22 mouse cellular contexts compared by ENCODE assay signal in the genomic region with DNA sequence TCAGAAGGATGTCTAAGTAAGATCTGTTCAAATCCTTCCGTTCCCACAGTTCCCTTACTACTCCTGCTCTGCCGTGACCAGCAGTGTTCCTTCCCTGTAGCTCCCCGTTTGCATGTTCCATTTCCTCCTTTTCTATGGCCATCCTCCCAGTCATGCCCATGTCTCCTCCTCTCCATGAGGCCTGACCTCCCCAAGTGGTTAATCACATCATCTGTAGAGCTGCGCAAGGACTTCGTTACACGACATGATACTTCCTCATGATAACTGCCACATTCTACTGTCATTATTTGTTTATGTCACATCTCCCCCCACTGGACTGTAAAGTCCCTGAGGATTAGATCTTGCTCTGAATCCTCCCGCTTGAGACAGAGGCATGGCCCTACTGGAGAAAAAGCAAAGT.
A peak's percentile ranks its signal among the peaks of the same experiment; 100 is the strongest.
DNase-seq lines count a peak whose midpoint lies in the region; ATAC-seq lines count a peak whose summit lies in the region.
"Had no signal": no experiment of that assay in that cellular context is flagged by ENCODE, and none has a peak within 500 bp of the region (broad histone marks: within the 10 kb centered on the region; RNA-seq: fewer than 3 reads in every experiment).

No protein-coding gene starts in this region.

- WGBS in lung, embryonic 16.5 days = 65% methylated on average over 7 of the region's 7 CpGs

- no peak overlapping the region for H3K4me3 ChIP-seq in lung, embryonic 16.5 days (ENCODE audit: low read length)
- H3K4me3 ChIP-seq: embryonic facial prominence, embryonic 12.5 days; forebrain, embryonic 12.5 days; heart, embryonic 10.5 days; hindbrain, embryonic 12.5 days had no signal

- H3K9ac ChIP-seq in lung, embryonic 16.5 days (ENCODE audit: low read length) = no peak overlapping the region
- H3K9ac ChIP-seq: embryonic facial prominence, embryonic 12.5 days; forebrain, embryonic 12.5 days; hindbrain, embryonic 12.5 days had no signal

- H3K9me3 ChIP-seq in lung, embryonic 16.5 days (ENCODE audit: control insufficient read depth, low read length) = no peaks in the 10 kb centered on the region
- H3K9me3 ChIP-seq: embryonic facial prominence, embryonic 12.5 days; forebrain, embryonic 12.5 days; G1E; heart, embryonic 10.5 days; hindbrain, embryonic 12.5 days had no signal

- no peaks in the 10 kb centered on the region for H3K36me3 ChIP-seq in lung, embryonic 16.5 days (ENCODE audit: control insufficient read depth, insufficient read depth, low read length)
- H3K36me3 ChIP-seq: embryonic facial prominence, embryonic 12.5 days; forebrain, embryonic 12.5 days; G1E; heart, embryonic 10.5 days; hindbrain, embryonic 12.5 days had no signal

- no peak overlapping the region for H3K4me2 ChIP-seq in lung, embryonic 16.5 days (ENCODE audit: low read depth, low read length)
- H3K4me2 ChIP-seq: embryonic facial prominence, embryonic 12.5 days; forebrain, embryonic 12.5 days; hindbrain, embryonic 12.5 days had no signal

- no peaks in the 10 kb centered on the region for H3K4me1 ChIP-seq in lung, embryonic 16.5 days (replicated peaks; ENCODE audit: control insufficient read depth, insufficient read depth, low read length)
- H3K4me1 ChIP-seq: embryonic facial prominence, embryonic 12.5 days; hindbrain, embryonic 12.5 days had no signal

- peak; percentile 51; the same call in 1 of the 2 replicates for ATAC-seq in lung, embryonic 16.5 days (ENCODE audit: low read depth)
- peak; percentile 7; the same call in 1 of the 2 replicates for ATAC-seq in granulocyte monocyte progenitor cell, adult 5-6 weeks (replicated peaks; ENCODE audit: poor library complexity, severe bottlenecking)
- ATAC-seq: CD4-positive, CD25-positive, alpha-beta regulatory T cell, adult 4 months; forebrain, embryonic 16.5 days had no signal

- no peak overlapping the region for H3K27ac ChIP-seq in lung, embryonic 16.5 days (ENCODE audit: low read length)
- H3K27ac ChIP-seq: embryonic facial prominence, embryonic 12.5 days; forebrain, embryonic 12.5 days; heart, embryonic 10.5 days; hindbrain, embryonic 12.5 days had no signal

- no peaks in the 10 kb centered on the region for H3K27me3 ChIP-seq in lung, embryonic 16.5 days (ENCODE audit: control insufficient read depth, insufficient read depth, low read depth, low read length)
- H3K27me3 ChIP-seq: embryonic facial prominence, embryonic 12.5 days; forebrain, embryonic 12.5 days; hindbrain, embryonic 12.5 days had no signal

- DNase-seq in heart, adult 11 months = peak; percentile 87
- no peak for DNase-seq in heart, adult 8-10 months (ENCODE audit: low spot score)
- no peak for DNase-seq in lung, postnatal 25 days (ENCODE audit: low spot score)
- peak; percentile 33 for DNase-seq in retina, embryonic 14.5 days (ENCODE audit: low spot score)
- DNase-seq in adrenal gland, postnatal 36 days = no peak
- DNase-seq: adrenal gland, adult 8-10 months; B cell, adult 2 months; cerebellum, adult 11 months; cerebellum, adult 8-10 months; cerebellum, postnatal 14 days; gastrocnemius, postnatal 14 days; heart, postnatal 10 days; heart, postnatal 4 days had no signal

Comparison
In these comparisons a context has a peak if more than half of its experiments do, and no peak if none do; other contexts are left out.
1. DNase-seq: peak in heart, adult 11 months (single experiment) and retina, embryonic 14.5 days (single experiment); none in heart, adult 8-10 months (single experiment), lung, postnatal 25 days (single experiment) and adrenal gland, postnatal 36 days (0 of 2).